Mouse (Mus musculus) kidney, adult 2 months (tissue): ENCODE results near the gene Cbarp.

Source experiments
- CTCF ChIP-seq: fragments of 200-500 bp; conservative IDR thresholded peaks from 2 replicates; pipeline ENCODE4 v1.5.1; 2011; ENCODE audit warnings: low read depth, mild to moderate bottlenecking, control low read depth, low read length, moderate library complexity, mixed read lengths; ENCODE audit not compliant: insufficient read depth, insufficient read length
- POLR2A ChIP-seq: fragments of 200-500 bp; IDR thresholded peaks from one replicate; pipeline ENCODE4 v1.6.1; 2011; ENCODE audit warnings: low read depth, low read length, control low read depth

GRCm38 (mm10) chr10:80141243-80141642, 608 bp upstream of the Cbarp start:
- peak; percentile 82 for TF ChIP-seq CTCF
- TF ChIP-seq POLR2A, result peak; percentile 23
